8 mouse cellular contexts compared by ENCODE assay signal in genomic region chr5:124424200-124424722, GRCm38 (mm10). TPM values are rescaled to one million over a fixed set of nuclear protein-coding genes. Genes with fewer than 3 reads are reported as not detected.
DNase-seq lines count a peak whose midpoint lies in the region; ATAC-seq and TF ChIP-seq lines count a peak whose summit lies in the region.

No protein-coding gene starts in this region.

- H3K9me3 ChIP-seq in hindbrain, embryonic 12.5 days (replicated peaks), result no peaks in the 10 kb centered on the region
- H3K9me3 ChIP-seq in lung, embryonic 15.5 days, result no peaks in the 10 kb centered on the region
- no peaks in the 10 kb centered on the region for H3K9me3 ChIP-seq in stomach, embryonic 16.5 days (replicated peaks; ENCODE audit: control insufficient read depth, low read length)

- peak overlapping the region; percentile 91 for H3K27ac ChIP-seq in left cerebral cortex, adult 2 months
- peak overlapping the region; percentile 79 for H3K27ac ChIP-seq in bone marrow macrophage, adult 2 months (ENCODE audit: insufficient read depth, low read depth, low read length)
- peak overlapping the region; percentile 92; the same call in 1 of the 2 replicates for H3K27ac ChIP-seq in hindbrain, embryonic 12.5 days
- peak overlapping the region; percentile 74; the same call in 1 of the 2 replicates for H3K27ac ChIP-seq in lung, embryonic 15.5 days
- H3K27ac ChIP-seq in stomach, embryonic 16.5 days (ENCODE audit: low read length), result peak overlapping the region; percentile 87

- H3K36me3 ChIP-seq in hindbrain, embryonic 12.5 days, result peaks cover 7% of the 10 kb centered on the region; the same call in 1 of the 2 replicates
- H3K36me3 ChIP-seq in lung, embryonic 15.5 days, result 0 out of 2 replicates have a peak, but pooled peaks cover 8% of the 10 kb centered on the region
- no peaks in the 10 kb centered on the region for H3K36me3 ChIP-seq in stomach, embryonic 16.5 days (ENCODE audit: control insufficient read depth, insufficient read depth, low read length)

- intact Hi-C loops in left cerebral cortex, adult 2 months (cut with DNase I), result loop anchor here (1.0 kb wide), 1 partner anchor 115 kb away; no protein-coding TSS in a partner anchor
- intact Hi-C loops in left cerebral cortex, postnatal 25 days (cut with DNase I), result loop anchor here (2.0 kb wide), 1 partner anchor 117 kb away; the partner anchor contains the start of gene Tmed2

- 4% methylated on average over 14 of the region's 14 CpGs for WGBS in hindbrain, embryonic 12.5 days
- WGBS in lung, embryonic 15.5 days, result 1% methylated on average over 14 of the region's 14 CpGs
- WGBS in stomach, embryonic 16.5 days, result 2% methylated on average over 14 of the region's 14 CpGs

- peak overlapping the region; percentile 97 for H3K9ac ChIP-seq in hindbrain, embryonic 12.5 days
- H3K9ac ChIP-seq in lung, embryonic 15.5 days, result peak overlapping the region; percentile 91
- H3K9ac ChIP-seq in stomach, embryonic 16.5 days (ENCODE audit: low read length), result peak overlapping the region; percentile 92

- DNase-seq in left cerebral cortex, adult 2 months (ENCODE audit: extremely low spot score in 1 of 2, low spot score in 2 of 2), result no peak
- no peak for DNase-seq in left cerebral cortex, postnatal 25 days (ENCODE audit: low spot score in 2 of 2)
- no peak for DNase-seq in layer of hippocampus, postnatal 36 days
- DNase-seq in gastrocnemius, postnatal 4 days (ENCODE audit: low spot score in 2 of 2), result no peak

- H3K4me3 ChIP-seq in left cerebral cortex, adult 2 months, result peak overlapping the region; percentile 77
- peak overlapping the region; percentile 83 for H3K4me3 ChIP-seq in bone marrow macrophage, adult 2 months (ENCODE audit: insufficient read depth, low read length)
- H3K4me3 ChIP-seq in hindbrain, embryonic 12.5 days, result peak overlapping the region; percentile 99
- H3K4me3 ChIP-seq in lung, embryonic 15.5 days, result peak overlapping the region; percentile 83
- H3K4me3 ChIP-seq in stomach, embryonic 16.5 days (replicated peaks; ENCODE audit: low read length), result peak overlapping the region; percentile 98

- no peak for TF ChIP-seq POLR2A in bone marrow macrophage, adult 2 months (IDR thresholded peaks at IDR 0.05; ENCODE audit: borderline replicate concordance, low read depth, low read length)

- TF ChIP-seq CTCF in left cerebral cortex, adult 2 months (IDR thresholded peaks at IDR 0.05), result no peak
- TF ChIP-seq CTCF in bone marrow macrophage, adult 2 months (IDR thresholded peaks at IDR 0.05; ENCODE audit: low read depth, low read length), result no peak

- peaks cover 18% of the 10 kb centered on the region for H3K4me1 ChIP-seq in bone marrow macrophage, adult 2 months (ENCODE audit: control insufficient read depth, insufficient read depth, low read length)
- peaks cover 13% of the 10 kb centered on the region for H3K4me1 ChIP-seq in hindbrain, embryonic 12.5 days
- peaks cover 6% of the 10 kb centered on the region for H3K4me1 ChIP-seq in lung, embryonic 15.5 days
- peaks cover 13% of the 10 kb centered on the region for H3K4me1 ChIP-seq in stomach, embryonic 16.5 days (ENCODE audit: control insufficient read depth, insufficient read depth, low read length)

- no peak for ATAC-seq in hindbrain, embryonic 12.5 days (ENCODE audit: low FRiP score)
- ATAC-seq in lung, embryonic 15.5 days (ENCODE audit: borderline replicate concordance, extremely low read depth, low FRiP score, low TSS enrichment), result no peak
- no peak for ATAC-seq in stomach, embryonic 16.5 days (ENCODE audit: insufficient read depth, low FRiP score)

- peak overlapping the region; percentile 93 for H3K4me2 ChIP-seq in hindbrain, embryonic 12.5 days (replicated peaks)
- peak overlapping the region; percentile 90 for H3K4me2 ChIP-seq in lung, embryonic 15.5 days
- peak overlapping the region; percentile 90 for H3K4me2 ChIP-seq in stomach, embryonic 16.5 days (ENCODE audit: low read depth, low read length)

- no peaks in the 10 kb centered on the region for H3K27me3 ChIP-seq in hindbrain, embryonic 12.5 days
- no peaks in the 10 kb centered on the region for H3K27me3 ChIP-seq in lung, embryonic 15.5 days
- no peaks in the 10 kb centered on the region for H3K27me3 ChIP-seq in stomach, embryonic 16.5 days (ENCODE audit: control insufficient read depth, insufficient read depth, low read length)

RNA-seq across cellular contexts. Expression of gene Sbno1, which starts 1.5 kb away (rescaled TPM):
- 100 to 1,000 TPM; 180 to 185 TPM for total RNA-seq in left cerebral cortex, adult 2 months (2021)
- total RNA-seq in left cerebral cortex, postnatal 25 days (2021), result 100 to 1,000 TPM; 162 to 174 TPM
- polyA plus RNA-seq in bone marrow macrophage, adult 2 months (2012; ENCODE audit: insufficient read depth, insufficient read length, missing spikeins), result 57.5 and 59.2 TPM in 2 replicates
- 108 and 113 TPM in 2 replicates for polyA plus RNA-seq in hindbrain, embryonic 12.5 days (2016; fragmentation: Nextera tagmentation; extraction: Ambion mirVana)
- 74.7 and 80.3 TPM in 2 replicates for polyA plus RNA-seq in lung, embryonic 15.5 days (2015; fragmentation: Nextera tagmentation; extraction: Ambion mirVana)
- polyA plus RNA-seq in stomach, embryonic 16.5 days (2015; fragmentation: Nextera tagmentation; extraction: Ambion mirVana), result 70.4 and 76.1 TPM in 2 replicates
- total RNA-seq in layer of hippocampus, postnatal 36 days (2021), result 100 to 1,000 TPM; 148 to 157 TPM
- 10 to 100 TPM; 50.3 to 57.9 TPM for total RNA-seq in gastrocnemius, postnatal 4 days (2021)

RNA-seq across cellular contexts. Expression of gene Kmt5a, which starts 15.5 kb away (rescaled TPM):
- total RNA-seq in left cerebral cortex, adult 2 months (2021), result 10 to 100 TPM; 60.9 to 74.6 TPM
- total RNA-seq in left cerebral cortex, postnatal 25 days (2021), result 10 to 100 TPM; 57.6 to 66.0 TPM
- polyA plus RNA-seq in bone marrow macrophage, adult 2 months (2012; ENCODE audit: insufficient read depth, insufficient read length, missing spikeins), result 49.2 and 58.6 TPM in 2 replicates
- polyA plus RNA-seq in hindbrain, embryonic 12.5 days (2016; fragmentation: Nextera tagmentation; extraction: Ambion mirVana), result 62.9 and 67.3 TPM in 2 replicates
- 59.8 and 61.3 TPM in 2 replicates for polyA plus RNA-seq in lung, embryonic 15.5 days (2015; fragmentation: Nextera tagmentation; extraction: Ambion mirVana)
- polyA plus RNA-seq in stomach, embryonic 16.5 days (2015; fragmentation: Nextera tagmentation; extraction: Ambion mirVana), result 50.4 and 51.7 TPM in 2 replicates
- total RNA-seq in layer of hippocampus, postnatal 36 days (2021), result 10 to 100 TPM; 63.9 to 78.5 TPM
- total RNA-seq in gastrocnemius, postnatal 4 days (2021), result 10 to 100 TPM; 43.3 to 44.8 TPM

RNA-seq across cellular contexts. Expression of gene Rilpl2, which starts 53.9 kb away (rescaled TPM):
- 10 to 100 TPM; 17.9 to 21.0 TPM for total RNA-seq in left cerebral cortex, adult 2 months (2021)
- 10 to 100 TPM; 18.6 to 19.7 TPM for total RNA-seq in left cerebral cortex, postnatal 25 days (2021)
- polyA plus RNA-seq in bone marrow macrophage, adult 2 months (2012; ENCODE audit: insufficient read depth, insufficient read length, missing spikeins), result 106 and 113 TPM in 2 replicates
- polyA plus RNA-seq in hindbrain, embryonic 12.5 days (2016; fragmentation: Nextera tagmentation; extraction: Ambion mirVana), result 18.0 and 20.0 TPM in 2 replicates
- polyA plus RNA-seq in lung, embryonic 15.5 days (2015; fragmentation: Nextera tagmentation; extraction: Ambion mirVana), result 31.4 and 31.7 TPM in 2 replicates
- polyA plus RNA-seq in stomach, embryonic 16.5 days (2015; fragmentation: Nextera tagmentation; extraction: Ambion mirVana), result 27.4 and 32.0 TPM in 2 replicates
- total RNA-seq in layer of hippocampus, postnatal 36 days (2021), result 10 to 100 TPM; 19.8 to 20.6 TPM
- 10 to 100 TPM; 10.3 to 12.8 TPM for total RNA-seq in gastrocnemius, postnatal 4 days (2021)

RNA-seq across cellular contexts. Expression of gene Snrnp35, which starts 58.7 kb away (rescaled TPM):
- 10 to 100 TPM; 19.9 to 20.8 TPM for total RNA-seq in left cerebral cortex, adult 2 months (2021)
- total RNA-seq in left cerebral cortex, postnatal 25 days (2021), result 10 to 100 TPM; 21.0 to 27.2 TPM
- polyA plus RNA-seq in bone marrow macrophage, adult 2 months (2012; ENCODE audit: insufficient read depth, insufficient read length, missing spikeins), result 20.5 and 21.6 TPM in 2 replicates
- 23.8 and 27.2 TPM in 2 replicates for polyA plus RNA-seq in hindbrain, embryonic 12.5 days (2016; fragmentation: Nextera tagmentation; extraction: Ambion mirVana)
- polyA plus RNA-seq in lung, embryonic 15.5 days (2015; fragmentation: Nextera tagmentation; extraction: Ambion mirVana), result 25.3 and 26.5 TPM in 2 replicates
- 22.0 and 24.3 TPM in 2 replicates for polyA plus RNA-seq in stomach, embryonic 16.5 days (2015; fragmentation: Nextera tagmentation; extraction: Ambion mirVana)
- 10 to 100 TPM; 27.4 to 31.7 TPM for total RNA-seq in layer of hippocampus, postnatal 36 days (2021)
- total RNA-seq in gastrocnemius, postnatal 4 days (2021), result 10 to 100 TPM; 26.7 to 32.0 TPM
